Mouse (Mus musculus) heart, embryonic 13.5 days (tissue): ENCODE results near the gene Tex11. TPM values are rescaled to one million over a fixed set of nuclear protein-coding genes. Genes with fewer than 3 reads are reported as not detected.

Experiments used
- polyA plus RNA-seq: library from polyadenylated mRNA; unstranded; fragments of >200 nt; fragmentation: Nextera tagmentation; extraction: Ambion mirVana; gene quantifications from 2 replicates; pipeline ENCODE4 v1.2.1, GENCODE M21; 2015

Tex11 gene
- polyA plus RNA-seq, 1 experiment from 2014 or later: 0.17 TPM

Other genes with a start within 250 kb of the Tex11 start
- 0.25 and 0.65 TPM in 2 replicates for gene Slc7a3, start 26.4 kb upstream of the Tex11 start, polyA plus RNA-seq
- gene Snx12, start 162.9 kb upstream of the Tex11 start, polyA plus RNA-seq: 41.2 and 42.5 TPM in 2 replicates
- 1.4 and 1.7 TPM in 2 replicates for gene Foxo4, start 194.9 kb upstream of the Tex11 start, polyA plus RNA-seq
- not detected in 2 replicates for gene Gm614, start 204.3 kb upstream of the Tex11 start, polyA plus RNA-seq
- 14.9 and 15.8 TPM in 2 replicates for gene Il2rg, start 208.6 kb upstream of the Tex11 start, polyA plus RNA-seq
- gene Gm20489, start 209.4 kb upstream of the Tex11 start, polyA plus RNA-seq: not detected in 2 replicates
- gene Med12, start 214.4 kb upstream of the Tex11 start, polyA plus RNA-seq: 19.9 and 21.6 TPM in 2 replicates
- gene Nlgn3, start 239.5 kb upstream of the Tex11 start, polyA plus RNA-seq: 2.0 and 2.5 TPM in 2 replicates